8 mouse cellular contexts compared by ENCODE assay signal in genomic region chr9:56847523-56847922, GRCm38 (mm10). TPM values are rescaled to one million over a fixed set of nuclear protein-coding genes. Genes with fewer than 3 reads are reported as not detected.
A peak's percentile ranks its signal among the peaks of the same experiment; 100 is the strongest.
DNase-seq lines count a peak whose midpoint lies in the region; ATAC-seq and TF ChIP-seq lines count a peak whose summit lies in the region.

No protein-coding gene starts in this region.

- DNase-seq in 3T3-L1 (ENCODE audit: low read depth, low spot score) (peak; percentile 70), ES-E14 (ENCODE audit: low read depth, low spot score) (peak; percentile 63)
- peak; percentile 52 for DNase-seq in cerebellum, adult 11-12 months
- peak; percentile 88 for DNase-seq in forebrain, postnatal 0 days
- peak; percentile 58 to 78 for DNase-seq in kidney, adult 8-10 months
- DNase-seq in liver, postnatal 0 days, result peak; percentile 71
- no peak for DNase-seq in Muller cell, postnatal 12 days (ENCODE audit: inconsistent ontology term)

- no peaks in the 10 kb centered on the region for H3K4me1 ChIP-seq in ES-E14 (ENCODE audit: control insufficient read depth in 2 of 2, insufficient read depth in 2 of 2, low read length in 2 of 2, poor library complexity in 1 of 2)
- no peaks in the 10 kb centered on the region for H3K4me1 ChIP-seq in forebrain, postnatal 0 days (ENCODE audit: insufficient read depth)
- no peaks in the 10 kb centered on the region for H3K4me1 ChIP-seq in liver, postnatal 0 days (ENCODE audit: insufficient read depth)
- H3K4me1 ChIP-seq in olfactory bulb, adult 2 months (ENCODE audit: control insufficient read depth, insufficient read depth, low read length), result peaks cover 9% of the 10 kb centered on the region; the same call in 1 of the 2 replicates

- no peak overlapping the region for H3K4me3 ChIP-seq in ES-E14 (ENCODE audit: insufficient read depth in 1 of 2, low read depth in 1 of 2, low read length in 2 of 2, poor library complexity in 1 of 2, severe bottlenecking in 1 of 2)
- no peak overlapping the region for H3K4me3 ChIP-seq in forebrain, postnatal 0 days (ENCODE audit: low read depth, low read length)
- H3K4me3 ChIP-seq in liver, postnatal 0 days (ENCODE audit: low read depth, low read length), result no peak overlapping the region
- no peak overlapping the region for H3K4me3 ChIP-seq in olfactory bulb, adult 2 months (ENCODE audit: insufficient read depth, low read depth, low read length)

- TF ChIP-seq POLR2A in olfactory bulb, adult 2 months (IDR thresholded peaks at IDR 0.05; ENCODE audit: insufficient read depth, low read depth, low read length), result no peak

- H3K4me2 ChIP-seq in forebrain, postnatal 0 days (ENCODE audit: low read depth), result no peak overlapping the region
- no peak overlapping the region for H3K4me2 ChIP-seq in liver, postnatal 0 days (ENCODE audit: low read depth, low read length)

- no peak for TF ChIP-seq EP300 in liver, postnatal 0 days (IDR thresholded peaks at IDR 0.05; ENCODE audit: low read depth)

- H3K27me3 ChIP-seq in forebrain, postnatal 0 days (ENCODE audit: insufficient read depth, low read length), result no peaks in the 10 kb centered on the region
- H3K27me3 ChIP-seq in liver, postnatal 0 days (ENCODE audit: insufficient read depth, low read length), result 0 out of 2 replicates have a peak, but pooled peaks cover 3% of the 10 kb centered on the region

- no peak overlapping the region for H3K9ac ChIP-seq in ES-E14 (ENCODE audit: insufficient read depth, low read depth, low read length, poor library complexity, severe bottlenecking)
- H3K9ac ChIP-seq in forebrain, postnatal 0 days, result no peak overlapping the region
- H3K9ac ChIP-seq in liver, postnatal 0 days (replicated peaks), result no peak overlapping the region

- no peak overlapping the region for H3K27ac ChIP-seq in ES-E14 (ENCODE audit: insufficient read depth, low read depth, low read length, poor library complexity, severe bottlenecking)
- H3K27ac ChIP-seq in forebrain, postnatal 0 days (ENCODE audit: low read depth, low read length), result no peak overlapping the region
- H3K27ac ChIP-seq in liver, postnatal 0 days (ENCODE audit: low read depth), result no peak overlapping the region
- no peak overlapping the region for H3K27ac ChIP-seq in olfactory bulb, adult 2 months (ENCODE audit: insufficient read depth, low read depth, low read length)

- in situ Hi-C loops in ES-E14 (cut with MboI; ENCODE audit: low sequenced_read_pairs in 2 of 2, unreplicated experiment in 2 of 2), result no loop called here

- no peaks in the 10 kb centered on the region for H3K36me3 ChIP-seq in ES-E14 (ENCODE audit: control insufficient read depth, insufficient read depth, low read length, poor library complexity, severe bottlenecking)
- no peaks in the 10 kb centered on the region for H3K36me3 ChIP-seq in forebrain, postnatal 0 days (ENCODE audit: insufficient read depth)
- no peaks in the 10 kb centered on the region for H3K36me3 ChIP-seq in liver, postnatal 0 days (replicated peaks; ENCODE audit: insufficient read depth, low read length)

- ATAC-seq in forebrain, postnatal 0 days, result peak; percentile 79
- no peak for ATAC-seq in liver, postnatal 0 days

- H3K9me3 ChIP-seq in ES-E14 (ENCODE audit: control insufficient read depth, insufficient read depth, low read depth, low read length), result no peaks in the 10 kb centered on the region
- no peaks in the 10 kb centered on the region for H3K9me3 ChIP-seq in forebrain, postnatal 0 days (ENCODE audit: low read length)
- H3K9me3 ChIP-seq in liver, postnatal 0 days (ENCODE audit: low read length), result no peaks in the 10 kb centered on the region

- TF ChIP-seq CTCF in forebrain, postnatal 0 days (IDR thresholded peaks at IDR 0.05; ENCODE audit: low read depth), result peak; percentile 91
- peak; percentile 77 for TF ChIP-seq CTCF in liver, postnatal 0 days (IDR thresholded peaks at IDR 0.05; ENCODE audit: low read depth)
- TF ChIP-seq CTCF in olfactory bulb, adult 2 months (IDR thresholded peaks at IDR 0.05; ENCODE audit: insufficient read depth, low read depth, low read length), result peak; percentile 43; the same call in 1 of the 2 replicates

- WGBS in forebrain, postnatal 0 days, result 15% methylated on average over 3 of the region's 3 CpGs
- 13% methylated on average over 3 of the region's 3 CpGs for WGBS in liver, postnatal 0 days (ENCODE audit: insufficient replicate concordance)
- WGBS in olfactory bulb, adult 2 months, result 20% methylated on average over 3 of the region's 3 CpGs

TF ChIP-seq in ES-E14, 5 proteins besides CTCF, POLR2A, EP300 and RAD21:
- TF ChIP-seq ZNF384 (IDR thresholded peaks at IDR 0.05; ENCODE audit: low read depth, low read length) (no peak), CHD2 (IDR thresholded peaks at IDR 0.05; ENCODE audit: low read depth, low read length) (no peak), HCFC1 (IDR thresholded peaks at IDR 0.05; ENCODE audit: borderline replicate concordance, insufficient read depth, low read length) (no peak), MAFK (IDR thresholded peaks at IDR 0.05; ENCODE audit: insufficient read depth, low read depth, low read length) (no peak), ZC3H11A (IDR thresholded peaks at IDR 0.05; ENCODE audit: borderline replicate concordance, low read depth, low read length) (no peak; the same call in 1 of the 2 replicates)
TF ChIP-seq in ES-E14: peak in this region for 0.

RNA-seq across cellular contexts. Expression of gene Odf3l1, which starts 17.0 kb away (rescaled TPM):
- total RNA-seq in ES-E14 (2012; rRNA removed), result not detected in 2 replicates
- not detected in 2 replicates for total RNA-seq in forebrain, postnatal 0 days (2014; rRNA removed)
- 0.12 and 0.13 TPM in 2 replicates for polyA plus RNA-seq in forebrain, postnatal 0 days (2015; fragmentation: Nextera tagmentation; extraction: Ambion mirVana)
- polyA plus RNA-seq in liver, postnatal 0 days (2015; fragmentation: Nextera tagmentation; extraction: Ambion mirVana), result not detected in 2 replicates
- polyA plus RNA-seq in olfactory bulb, adult 2 months (2012; ENCODE audit: insufficient read depth, insufficient read length, low replicate concordance, missing spikeins), result not detected in 2 replicates

RNA-seq across cellular contexts. Expression of gene Cspg4, which starts 17.3 kb away (rescaled TPM):
- 1.3 and 2.1 TPM in 2 replicates for total RNA-seq in ES-E14 (2012; rRNA removed)
- total RNA-seq in forebrain, postnatal 0 days (2014; rRNA removed), result 19.4 and 24.7 TPM in 2 replicates
- polyA plus RNA-seq in forebrain, postnatal 0 days (2015; fragmentation: Nextera tagmentation; extraction: Ambion mirVana), result 5.1 and 7.5 TPM in 2 replicates
- polyA plus RNA-seq in liver, postnatal 0 days (2015; fragmentation: Nextera tagmentation; extraction: Ambion mirVana), result 0.13 and 0.20 TPM in 2 replicates
- polyA plus RNA-seq in olfactory bulb, adult 2 months (2012; ENCODE audit: insufficient read depth, insufficient read length, low replicate concordance, missing spikeins), result not detected in 2 replicates

RNA-seq across cellular contexts. Expression of gene Lingo1, which starts 51.3 kb away (rescaled TPM):
- total RNA-seq in ES-E14 (2012; rRNA removed), result 1.3 and 2.1 TPM in 2 replicates
- 90.3 and 103 TPM in 2 replicates for total RNA-seq in forebrain, postnatal 0 days (2014; rRNA removed)
- 98.6 and 114 TPM in 2 replicates for polyA plus RNA-seq in forebrain, postnatal 0 days (2015; fragmentation: Nextera tagmentation; extraction: Ambion mirVana)
- polyA plus RNA-seq in liver, postnatal 0 days (2015; fragmentation: Nextera tagmentation; extraction: Ambion mirVana), result 0.17 and 0.29 TPM in 2 replicates
- polyA plus RNA-seq in olfactory bulb, adult 2 months (2012; ENCODE audit: insufficient read depth, insufficient read length, low replicate concordance, missing spikeins), result not detected in 2 replicates

Comparison
In these comparisons a context has a peak if more than half of its experiments do, and no peak if none do; other contexts are left out.
1. RNA of gene Lingo1, which starts 51.3 kb away (polyA plus RNA-seq): 98.6 to 114 TPM in forebrain, postnatal 0 days; 0.17 to 0.29 TPM in liver, postnatal 0 days and not detected in olfactory bulb, adult 2 months; every median in the first group is over 10 times any median in the second.
2. Peak in every context shown above with its lines, with median percentiles within 50 percentile points of each other: CTCF ChIP-seq.